Mouse (Mus musculus): ENCODE measurements around the gene Nup107.

Nup107 gene

DNA sequence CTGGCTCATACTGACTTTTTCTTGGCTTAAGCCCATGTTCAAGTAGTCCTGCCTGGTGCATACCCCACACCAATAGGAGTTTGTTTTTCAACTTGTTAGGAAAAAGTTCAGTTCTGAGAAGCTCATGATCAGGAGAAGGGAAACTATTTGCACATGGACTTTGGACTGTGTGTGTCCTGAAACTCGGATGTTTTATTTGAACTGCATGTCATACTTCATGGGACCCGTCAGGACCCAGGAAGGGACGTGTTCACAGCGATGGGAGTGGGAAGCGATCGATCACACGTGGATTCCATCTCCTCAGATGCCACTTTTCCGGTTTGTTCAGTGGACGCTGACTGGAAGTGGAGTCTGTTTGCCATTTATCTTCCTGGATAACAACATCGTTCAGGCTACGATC lies 7.3 kb upstream of the Nup107 start:
- DNase-seq: no peak

DNA sequence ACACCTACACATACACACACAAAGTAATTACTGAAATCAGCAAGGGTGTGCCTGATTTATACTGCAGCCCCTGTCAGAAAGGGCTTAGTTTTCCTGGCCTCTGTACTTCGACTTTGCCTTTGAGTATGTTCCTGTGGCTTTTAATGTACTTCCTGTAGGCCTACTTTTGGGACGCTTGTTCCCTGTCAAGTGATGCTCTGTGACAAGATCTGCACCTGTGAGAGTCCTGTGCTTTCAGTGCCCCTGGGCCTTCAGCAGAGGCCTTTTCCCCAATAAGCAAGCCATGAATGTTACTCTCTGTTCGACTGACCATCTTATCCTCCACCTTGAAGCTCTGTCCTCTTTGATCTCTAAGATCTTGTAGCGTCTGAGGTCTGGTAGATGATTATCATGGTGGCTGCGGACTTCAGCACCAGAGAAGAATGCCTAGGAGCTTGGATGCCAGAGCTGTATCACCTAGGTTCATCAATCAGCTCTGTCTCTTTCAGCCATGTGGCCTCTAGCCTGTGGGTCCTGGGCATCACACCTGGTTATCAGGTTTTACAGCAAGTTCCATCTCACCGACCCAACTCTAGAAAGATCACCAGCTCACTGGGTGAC lies 6.0 kb upstream of the Nup107 start:
- DNase-seq: no peak

DNA sequence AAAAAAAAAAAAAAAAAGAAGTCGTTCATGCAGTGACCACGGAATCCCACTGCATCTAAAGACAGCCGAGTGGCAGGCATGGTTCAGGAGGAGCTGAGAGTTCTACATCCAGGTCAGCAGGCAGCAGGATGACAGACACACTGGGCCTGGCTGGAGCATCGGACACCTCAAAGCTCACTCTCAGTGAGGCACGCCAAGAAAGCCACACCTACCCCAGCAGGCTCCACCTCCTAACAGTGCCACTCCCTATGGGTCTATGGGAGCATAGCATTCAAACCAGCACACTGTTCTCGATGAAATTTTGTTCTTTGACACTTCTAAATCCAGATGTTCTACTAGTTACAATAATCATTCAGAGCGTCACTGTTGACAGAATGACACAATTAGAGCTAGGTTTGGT lies 5.2 kb upstream of the Nup107 start:
- DNase-seq: no peak

DNA sequence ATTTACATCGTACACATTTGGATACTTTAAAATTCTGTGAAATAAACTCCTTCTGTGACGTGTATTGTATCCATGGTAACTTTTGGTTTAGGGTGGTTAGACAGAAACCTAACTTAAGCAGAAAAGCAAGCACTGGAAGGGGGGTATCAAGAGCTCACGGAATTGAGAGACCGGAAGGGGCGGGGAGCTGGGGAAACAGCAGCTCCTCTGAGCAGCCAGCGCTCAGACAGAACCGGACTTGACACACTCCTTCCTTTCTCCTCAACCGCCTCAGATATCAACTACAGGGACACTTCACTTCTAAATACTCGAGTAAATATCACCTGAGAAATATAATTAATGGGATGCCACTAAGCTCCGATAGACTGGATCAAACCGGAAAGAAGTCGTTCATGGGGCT lies 4.6 kb upstream of the Nup107 start:
- no peak for DNase-seq

DNA sequence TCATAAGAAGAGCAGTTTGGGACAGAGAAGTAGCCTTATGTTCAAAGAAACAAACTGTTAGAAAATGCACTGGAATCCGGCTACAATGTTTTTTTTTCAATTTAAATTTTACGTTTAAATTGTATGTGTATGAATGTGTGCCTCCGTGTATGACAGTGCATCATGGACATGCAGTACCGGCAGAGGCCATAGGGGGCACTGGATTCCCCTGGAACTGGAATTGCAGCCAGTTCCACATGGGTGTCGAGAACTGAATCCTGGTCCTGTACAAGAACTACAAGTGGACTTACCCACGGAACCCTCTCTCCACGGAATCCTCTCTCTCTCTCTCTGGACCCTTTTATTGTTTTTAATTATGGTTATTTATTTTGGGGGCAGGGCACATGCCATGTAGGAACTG lies 3.7 kb upstream of the Nup107 start:
- DNase-seq: no peak

DNA sequence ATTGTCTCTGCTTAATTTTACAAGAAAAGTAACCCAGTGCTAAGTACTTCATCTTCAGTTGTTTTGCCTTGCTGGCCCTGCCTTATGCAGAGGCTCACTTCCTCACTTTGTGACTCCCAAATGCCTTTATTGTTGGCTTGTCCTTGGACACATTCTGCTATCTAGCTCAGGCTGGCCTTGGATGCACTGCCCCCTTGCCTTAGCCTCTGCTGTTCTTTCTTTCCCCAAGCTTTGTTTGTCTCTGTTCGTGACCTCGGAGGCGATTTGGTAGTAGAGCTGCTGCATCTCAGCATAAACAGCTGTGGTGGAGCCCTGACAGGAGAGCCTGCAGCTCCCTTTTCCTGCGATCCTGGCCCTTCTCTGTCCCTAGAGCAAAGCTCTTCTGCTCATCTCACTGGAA lies 2.7 kb upstream of the Nup107 start:
- DNase-seq: no peak

DNA sequence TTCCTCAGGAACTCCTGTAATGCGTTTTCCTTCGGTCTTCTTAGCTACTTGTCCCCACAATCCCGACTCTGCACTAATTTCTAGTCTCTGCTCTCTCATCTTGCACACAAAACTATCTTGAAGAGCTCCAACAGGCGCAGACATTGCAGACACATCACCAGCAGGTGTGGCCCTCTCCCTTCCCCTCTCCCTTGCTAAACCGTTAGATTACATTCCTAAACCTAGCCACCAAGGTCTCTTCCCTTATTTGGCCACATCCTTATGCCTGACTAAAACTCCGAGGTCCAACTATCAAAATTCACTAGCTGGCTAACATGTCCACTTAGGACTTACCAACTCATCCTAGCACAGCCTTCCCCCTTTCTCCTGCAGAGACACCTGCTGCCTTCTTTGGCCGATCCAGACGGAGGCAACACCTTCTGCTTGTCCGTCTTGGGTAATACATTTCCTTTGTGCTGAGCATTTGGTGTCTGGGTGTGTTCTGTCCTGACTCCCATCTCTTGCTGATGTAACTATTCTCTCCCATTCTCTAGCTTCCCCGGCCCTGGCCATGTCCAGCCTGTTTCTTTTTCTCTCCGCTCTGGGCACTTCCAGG lies 1.0 kb upstream of the Nup107 start:
- DNase-seq: no peak

DNA sequence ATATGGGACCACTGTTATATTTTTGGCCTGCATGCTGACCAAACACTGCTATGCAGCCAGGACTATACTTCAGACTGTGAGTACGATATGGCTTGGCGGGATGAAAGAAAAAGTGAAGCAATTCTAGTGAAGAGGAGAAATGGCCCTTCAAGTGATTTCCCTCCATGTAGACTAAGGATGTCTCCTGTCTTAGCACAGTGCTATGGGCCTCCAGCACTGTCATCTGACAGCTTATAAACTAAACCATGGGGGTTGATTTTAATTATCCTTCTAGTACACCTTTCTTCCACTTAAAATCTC lies 1.4 kb downstream of the Nup107 start:
- DNase-seq: no peak

DNA sequence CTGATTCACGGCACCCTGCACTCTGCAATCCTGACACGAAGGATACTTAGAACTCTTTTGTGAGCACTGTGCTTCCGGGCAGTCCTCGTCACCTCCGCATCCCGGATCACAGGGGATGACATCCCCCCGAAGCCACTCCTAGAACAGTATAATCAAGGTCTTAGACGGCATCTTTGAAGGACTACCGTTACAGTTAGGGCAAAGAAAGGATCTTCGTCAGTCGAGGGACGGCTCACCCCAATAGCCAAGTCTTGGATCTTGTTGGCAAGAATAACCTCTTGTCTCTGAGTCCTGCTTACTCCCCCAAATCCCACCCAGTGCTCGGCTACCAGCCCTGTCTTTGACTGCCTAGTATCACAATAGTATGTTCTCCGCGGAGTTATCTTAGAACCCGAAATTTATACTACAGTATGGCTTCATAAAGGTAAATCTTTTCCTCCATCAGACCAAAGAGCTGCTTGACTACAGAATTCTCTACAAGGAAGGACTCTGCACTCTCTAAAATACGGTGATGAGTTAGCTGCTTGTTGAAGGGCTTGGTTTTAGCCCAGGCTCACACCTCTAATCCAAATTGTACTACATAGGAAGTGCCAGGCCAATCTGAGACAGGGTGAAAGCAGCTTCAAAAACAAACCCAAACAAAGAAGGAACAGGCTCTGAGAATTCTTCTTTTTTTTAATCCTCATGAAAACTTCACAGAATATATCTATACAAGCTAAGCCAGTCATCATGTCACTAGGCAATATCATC lies 1.9 kb downstream of the Nup107 start:
- DNase-seq: no peak

DNA sequence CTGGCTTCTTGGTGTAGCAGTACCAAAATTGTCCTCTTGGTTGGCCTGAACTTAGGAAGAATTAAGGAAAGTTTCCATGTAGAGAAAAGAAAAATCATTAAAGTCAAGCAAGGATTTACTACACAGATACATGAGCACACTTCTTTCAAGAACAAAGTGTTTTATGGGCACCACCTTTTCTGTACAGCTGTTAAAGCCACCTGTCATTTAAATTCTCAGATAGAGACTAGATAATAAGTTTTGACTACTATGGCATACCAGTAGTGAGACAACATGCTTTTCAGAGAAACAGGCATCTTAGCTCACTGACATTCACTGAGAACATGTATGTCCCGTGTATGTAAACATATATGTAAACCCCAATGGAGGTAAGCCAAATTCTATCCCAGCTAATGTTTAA lies 2.5 kb downstream of the Nup107 start:
- no peak for DNase-seq

DNA sequence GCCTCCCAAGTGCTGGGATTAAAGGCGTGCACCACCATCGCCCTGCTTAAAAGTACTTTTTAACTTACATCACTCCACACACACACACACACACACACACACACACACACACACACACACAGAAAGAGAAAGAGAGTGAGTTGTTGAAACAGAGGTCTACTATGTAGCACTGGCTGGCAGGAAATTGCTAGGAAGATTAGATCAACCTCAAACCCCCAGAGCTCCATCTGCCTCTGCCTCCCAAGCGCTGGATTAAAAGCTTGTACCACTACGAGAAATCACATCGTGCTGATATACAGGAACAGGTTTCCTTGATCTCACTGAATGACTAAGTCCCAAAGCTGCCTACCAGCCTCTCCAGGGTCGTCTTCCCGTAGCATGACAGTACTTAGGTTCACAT lies 7.9 kb downstream of the Nup107 start:
- DNase-seq: no peak

DNA sequence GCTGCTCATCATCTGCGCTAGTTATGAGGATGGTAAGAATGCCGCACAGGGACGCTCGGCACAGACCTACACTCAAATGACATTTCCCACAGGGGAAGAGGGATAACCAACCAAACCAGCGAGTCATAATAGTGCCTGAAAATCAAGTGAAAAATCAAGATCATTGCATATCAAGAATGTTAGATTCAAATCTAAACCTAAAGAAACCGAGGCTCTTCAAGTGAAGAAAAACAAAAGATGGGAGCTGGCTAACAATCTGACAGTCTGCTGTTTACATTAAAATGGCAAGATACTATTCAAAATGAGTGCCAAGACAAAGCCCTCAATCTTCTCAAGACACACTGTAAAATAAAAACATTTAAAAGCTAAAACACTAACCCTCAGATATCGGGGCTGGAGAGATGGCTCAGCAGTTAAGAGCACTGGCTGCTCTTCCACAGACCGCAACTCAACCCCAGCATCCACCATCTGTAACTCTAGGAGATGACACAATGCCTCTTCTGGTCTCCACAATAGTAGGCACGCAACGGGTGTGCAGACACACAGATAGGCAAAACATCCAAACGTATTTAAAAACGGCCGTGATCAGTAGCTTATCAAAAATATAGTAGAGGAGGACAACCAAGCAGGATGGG lies 8.6 kb downstream of the Nup107 start:
- DNase-seq: no peak

DNA sequence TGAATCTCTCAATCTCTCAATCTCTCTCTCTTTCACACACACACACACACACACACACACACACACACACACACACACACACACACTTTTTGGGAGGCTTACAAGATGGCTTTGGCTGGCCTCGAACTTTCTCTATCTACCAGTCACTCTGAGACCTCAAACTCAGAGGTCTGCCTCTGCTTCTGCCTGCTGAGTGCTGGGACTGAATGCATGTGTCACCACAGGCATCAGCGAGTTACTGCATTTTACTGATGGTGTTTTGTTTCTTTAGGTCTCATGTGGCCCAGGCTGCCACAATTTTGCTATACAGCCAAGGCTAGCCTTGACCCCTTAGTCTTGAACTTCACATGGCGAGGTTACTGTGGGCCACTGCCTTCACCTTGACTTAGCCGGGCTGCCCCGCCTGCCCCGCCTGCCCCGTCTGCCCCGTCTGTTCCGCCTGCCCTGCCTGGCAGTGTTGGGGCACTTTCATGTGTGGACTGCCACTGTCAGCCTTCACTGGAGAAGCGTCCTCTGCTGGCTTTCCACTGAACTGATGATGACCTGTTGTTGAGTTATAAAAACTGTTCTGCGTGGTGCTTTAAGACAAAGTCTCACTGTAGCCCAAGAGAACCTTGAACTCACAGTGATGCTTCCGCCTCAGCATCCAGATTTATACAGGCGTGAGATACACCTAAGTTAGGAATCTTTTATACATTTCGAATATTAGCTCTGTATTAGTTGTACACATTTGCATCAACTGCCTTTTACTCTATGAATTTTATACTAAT lies 9.8 kb downstream of the Nup107 start:
- no peak for DNase-seq

DNA sequence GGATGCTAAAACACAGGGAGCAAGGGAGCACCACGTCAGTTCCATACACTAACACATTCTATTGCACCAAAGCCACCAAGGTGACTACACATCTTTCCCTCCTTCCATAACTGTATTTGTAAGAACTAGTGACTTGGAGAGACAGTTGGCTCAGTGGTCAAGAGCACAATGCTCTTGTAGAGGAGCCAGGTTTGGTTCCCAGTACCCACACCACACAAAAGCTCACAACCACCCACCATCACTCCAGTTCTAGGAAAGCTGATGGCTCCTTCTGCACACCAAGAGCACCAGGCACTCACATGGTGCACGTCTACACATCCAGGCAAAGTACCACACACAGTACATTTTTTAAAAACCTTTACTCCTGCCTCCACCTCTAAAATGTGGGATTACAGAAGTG lies 10.4 kb downstream of the Nup107 start:
- DNase-seq: no peak

DNA sequence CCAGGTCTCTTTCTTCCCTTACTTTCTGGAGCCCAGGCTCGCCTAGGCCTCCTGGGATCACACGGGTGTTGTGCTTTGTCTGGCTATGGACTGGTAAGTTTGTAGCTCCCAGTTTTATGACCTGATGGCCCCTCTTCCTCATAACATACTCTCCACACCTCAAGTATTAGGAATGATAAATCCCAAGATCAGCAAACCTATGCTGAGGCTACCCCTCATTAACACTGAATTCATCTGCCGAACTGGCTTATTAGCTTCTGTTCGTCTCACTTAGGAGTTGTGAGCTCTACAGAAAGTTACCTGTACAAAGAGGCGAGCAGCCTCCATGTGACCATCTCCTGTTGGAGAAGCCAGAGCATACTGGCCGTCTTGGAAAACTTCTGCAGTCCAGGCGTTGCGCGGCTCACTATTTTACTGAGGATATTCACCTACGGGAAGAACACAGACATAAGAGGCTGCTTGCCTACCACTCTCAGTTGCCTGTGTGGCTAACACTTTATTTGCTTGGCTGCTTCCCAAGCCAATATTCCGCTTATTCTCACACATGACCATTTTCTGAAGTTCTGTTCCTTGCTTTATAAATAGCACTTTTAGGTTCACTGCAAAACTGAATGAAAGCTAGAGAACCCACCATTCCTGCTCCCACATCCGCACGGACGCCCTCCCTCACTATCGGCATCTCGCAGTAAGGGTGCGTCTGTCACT lies 11.3 kb downstream of the Nup107 start:
- no peak for DNase-seq

DNA sequence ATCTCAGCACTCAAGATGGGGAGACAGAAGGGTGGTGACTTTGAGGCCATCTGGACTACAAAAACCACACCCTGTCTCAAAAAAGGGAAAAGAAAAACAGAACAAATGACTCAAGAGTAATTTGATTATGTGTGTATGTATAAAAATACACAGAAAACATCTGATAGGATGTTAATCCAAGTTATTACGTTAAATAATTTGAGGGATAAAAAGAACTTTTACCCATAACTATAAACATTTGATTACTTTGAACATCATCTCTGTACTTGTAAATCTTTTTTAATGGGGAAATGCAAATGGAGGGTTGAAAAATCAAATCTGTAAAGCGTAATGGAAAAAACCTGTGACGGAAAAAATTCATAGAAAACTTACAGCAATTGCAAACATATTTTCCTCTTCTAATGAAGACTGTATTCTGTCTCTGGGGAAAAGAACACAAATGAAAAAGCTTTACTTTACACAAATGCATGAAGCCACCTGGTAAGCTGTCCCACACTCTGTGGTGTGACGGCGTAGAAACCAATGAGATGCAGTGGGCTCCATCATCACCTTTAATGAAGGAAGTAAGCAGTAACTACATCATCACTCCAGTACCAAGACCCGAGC lies 12.1 kb downstream of the Nup107 start:
- DNase-seq: no peak

DNA sequence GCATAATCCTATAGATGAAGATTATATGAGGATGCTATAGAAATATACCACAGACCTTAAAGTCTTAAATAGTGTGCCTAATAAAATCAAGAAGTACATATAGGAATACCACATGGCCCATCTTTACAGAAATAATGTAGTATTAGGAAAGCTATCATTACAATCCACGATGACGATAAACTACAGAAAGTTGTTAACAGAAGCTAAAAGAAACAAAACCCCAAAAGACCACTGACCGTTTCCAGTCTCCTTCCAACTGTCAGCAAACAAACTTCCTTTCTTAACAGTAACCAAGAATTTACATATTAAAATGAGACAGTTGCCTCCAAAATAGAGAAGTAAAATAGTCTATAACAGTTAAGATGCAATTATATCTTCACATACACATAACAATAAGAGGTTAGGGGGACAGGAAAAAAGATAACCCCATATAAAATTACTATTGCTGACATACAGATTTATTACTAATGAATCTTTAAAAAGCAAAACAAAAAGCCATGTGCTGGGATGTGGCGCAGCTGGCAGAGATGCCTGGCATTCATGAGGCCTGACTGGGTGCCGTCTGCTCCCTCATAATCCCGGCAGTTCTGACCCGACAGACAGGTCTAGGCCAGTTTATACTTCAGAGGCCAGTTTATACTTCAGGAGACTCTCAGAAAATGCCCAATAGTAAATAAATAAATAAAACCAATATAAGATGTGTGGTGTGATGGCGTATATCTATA lies 12.8 kb downstream of the Nup107 start:
- DNase-seq: no peak

DNA sequence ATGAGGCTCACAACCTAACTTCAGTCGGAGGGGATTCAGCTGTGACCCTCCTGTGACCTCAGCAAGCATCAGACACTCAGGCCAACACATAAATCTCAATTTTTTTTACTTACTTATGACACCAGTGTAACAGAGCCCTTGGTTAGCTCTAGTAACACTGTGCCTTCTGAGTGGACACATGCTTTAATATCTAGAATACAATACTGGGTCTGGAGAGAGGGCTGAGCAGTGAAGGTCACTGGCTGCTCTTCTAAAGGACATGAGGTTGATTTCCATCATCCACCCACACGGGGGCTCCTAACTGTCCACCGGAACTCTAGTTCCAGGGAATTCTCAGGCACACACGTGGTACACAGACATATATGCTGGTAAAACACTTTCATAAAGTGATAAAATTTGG lies 13.6 kb downstream of the Nup107 start:
- no peak for DNase-seq

DNA sequence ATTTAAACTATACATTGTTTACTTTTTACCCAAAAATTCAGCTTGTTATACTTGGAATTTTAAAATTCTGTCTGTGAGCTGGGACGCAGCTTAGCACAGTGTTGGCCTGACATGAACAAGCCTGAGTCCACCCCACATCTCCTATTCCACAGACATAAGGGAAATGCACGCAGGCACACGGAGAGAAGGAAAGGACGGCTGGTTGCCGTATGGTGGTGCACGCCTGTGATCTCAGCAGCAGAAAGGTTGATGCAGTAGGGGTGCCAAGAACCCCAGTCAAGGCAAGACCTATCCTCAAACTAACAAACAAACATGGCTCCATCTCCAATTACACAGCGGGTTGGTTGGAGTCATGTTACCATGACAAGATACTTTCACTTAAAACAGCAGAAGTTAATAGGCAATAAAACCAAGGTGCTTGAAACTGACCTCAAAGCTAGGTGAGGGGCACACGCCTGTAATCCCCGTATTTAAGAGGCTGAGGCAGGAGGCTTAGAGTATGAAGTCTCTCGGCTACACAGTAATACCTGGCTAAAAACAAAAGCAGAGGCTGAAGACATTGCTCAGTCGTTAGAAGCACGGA lies 14.1 kb downstream of the Nup107 start:
- no peak for DNase-seq

DNA sequence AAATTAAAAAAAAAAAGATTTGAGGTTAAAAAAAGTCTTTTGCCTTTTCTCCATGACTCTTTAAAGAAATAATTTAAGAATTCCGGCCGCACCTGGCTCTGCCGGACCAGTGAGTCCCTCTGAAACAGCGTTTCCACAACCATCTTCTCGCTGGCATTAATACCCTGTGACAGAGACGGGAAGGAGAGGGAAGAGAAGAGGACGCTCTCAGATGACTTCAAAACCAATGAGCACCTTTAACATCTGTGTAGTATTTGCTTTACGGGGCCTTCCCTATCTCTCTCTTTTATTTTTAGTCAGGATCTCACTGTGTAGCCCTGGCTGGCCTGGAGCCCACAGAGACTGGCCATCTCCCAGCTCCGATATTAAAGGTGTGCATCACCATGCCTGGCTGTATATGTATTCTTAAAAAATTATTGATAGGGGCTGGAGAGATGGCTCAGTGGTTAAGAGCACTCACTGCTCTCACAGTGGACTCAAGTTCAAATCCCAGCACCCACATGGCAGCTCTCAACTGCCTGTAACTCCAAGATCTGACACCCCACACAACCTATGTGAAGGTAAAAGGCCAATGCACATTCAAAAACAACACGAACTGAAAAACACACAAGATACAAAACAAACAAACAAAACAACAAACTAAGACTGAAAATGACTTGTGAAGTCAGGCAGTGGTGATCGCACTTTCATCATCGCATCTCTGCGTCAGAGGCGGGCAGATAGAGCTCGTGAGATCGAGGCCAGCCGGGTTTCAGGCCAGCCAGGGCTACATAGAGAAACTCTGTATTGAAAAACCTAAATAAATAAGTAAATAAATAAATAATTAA lies 14.8 kb downstream of the Nup107 start:
- no peak for DNase-seq

DNA sequence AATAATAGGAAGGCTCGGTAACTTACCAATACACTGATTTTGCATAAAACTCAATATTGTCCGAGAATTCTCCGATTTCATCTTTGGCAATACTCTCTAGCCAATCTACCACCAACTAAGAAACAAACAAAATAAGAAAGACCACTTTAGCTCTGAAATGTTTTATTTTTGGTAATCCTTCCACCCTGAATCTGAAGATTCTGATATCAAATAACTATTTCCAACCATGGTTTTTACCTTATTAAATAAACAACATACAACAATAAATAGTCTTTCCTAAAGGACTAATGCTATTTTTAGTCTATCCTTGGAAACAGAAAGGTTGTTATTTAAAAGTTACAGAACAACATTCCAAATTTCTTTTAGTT lies 15.4 kb downstream of the Nup107 start:
- DNase-seq: no peak

Measured in cerebellum, adult 8-10 months (tissue).